Mouse (Mus musculus) lung, embryonic 15.5 days (tissue): Measurements from ENCODE around the gene Traf2. TPM values are rescaled to one million over a fixed set of nuclear protein-coding genes. Genes with fewer than 3 reads are reported as not detected.
"Not testable (repeated sequence)": the region's sequence is repeated elsewhere in the genome, so short reads cannot be mapped to it uniquely, and the experiment has no call there.

Source experiments
- ATAC-seq: fragments of 200-750 bp; cut with Nextera tagmentation; 2 replicates; pipeline ENCODE4 v1.8.0; 2017; ENCODE audit warnings: moderate number of reproducible peaks, borderline replicate concordance; ENCODE audit not compliant: low FRiP score, low TSS enrichment; ENCODE audit errors: extremely low read depth
- H3K27ac ChIP-seq: fragments of 300-500 bp; sonication (generic); 2 replicates; pipeline ENCODE4 v1.5.1; 2015; ENCODE audit warnings: moderate library complexity, mild to moderate bottlenecking, inconsistent platforms
- H3K27me3 ChIP-seq: fragments of 300-500 bp; sonication (generic); 2 replicates; pipeline ENCODE4 v1.6.1; 2015; ENCODE audit warnings: inconsistent platforms
- H3K36me3 ChIP-seq: fragments of 300-500 bp; sonication (generic); 2 replicates; pipeline ENCODE4 v1.6.1; 2015; ENCODE audit warnings: inconsistent platforms
- H3K4me1 ChIP-seq: fragments of 300-500 bp; sonication (generic); 2 replicates; pipeline ENCODE4 v1.6.1; 2015; ENCODE audit warnings: inconsistent platforms
- H3K4me2 ChIP-seq: fragments of 300-500 bp; sonication (generic); 2 replicates; pipeline ENCODE4 v1.6.1; 2015; ENCODE audit warnings: inconsistent platforms, mild to moderate bottlenecking, moderate library complexity
- H3K4me3 ChIP-seq: fragments of 300-500 bp; sonication (generic); 2 replicates; pipeline ENCODE4 v1.5.1; 2015; ENCODE audit warnings: mild to moderate bottlenecking, inconsistent platforms
- H3K9ac ChIP-seq: fragments of 300-500 bp; sonication (generic); 2 replicates; pipeline ENCODE4 v1.6.1; 2015; ENCODE audit warnings: inconsistent platforms
- H3K9me3 ChIP-seq: fragments of 300-500 bp; sonication (generic); 2 replicates; pipeline ENCODE4 v1.6.1; 2016; ENCODE audit warnings: inconsistent platforms
- WGBS: fragments of 180-500 bp; shearing (Covaris S2); methylation state at CpG from one replicate; pipeline ENCODE4 v1.1.7; 2015; 5-methylcytosine and 5-hydroxymethylcytosine counted together
- polyA plus RNA-seq: library from polyadenylated mRNA; unstranded; fragments of >200 nt; fragmentation: Nextera tagmentation; extraction: Ambion mirVana; gene quantifications from 2 replicates; pipeline ENCODE4 v1.2.1, GENCODE M21; 2015

The Traf2 gene
- polyA plus RNA-seq, 1 experiment from 2014 or later: 41.3 TPM

DNA sequence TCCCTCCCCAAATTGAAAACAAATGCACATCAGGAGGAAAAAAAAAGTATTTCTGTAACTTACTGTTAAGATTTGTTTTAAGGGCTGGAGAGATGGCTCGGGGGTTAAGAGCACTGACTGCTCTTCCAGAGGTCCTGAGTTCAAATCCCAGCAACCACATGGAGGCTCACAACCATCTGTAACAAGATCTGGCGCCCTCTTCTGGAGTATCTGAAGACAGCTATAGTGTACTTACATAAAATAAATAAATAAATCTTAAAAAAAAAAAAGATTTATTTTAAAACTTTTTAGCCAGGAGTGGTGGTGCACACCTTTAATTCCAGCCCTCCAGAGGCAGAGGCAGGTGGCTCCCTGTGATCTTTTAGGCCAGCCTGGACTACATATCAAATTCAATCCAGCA, 8.7 kb upstream of the Traf2 start:
- 53% methylated on average over 2 of the region's 2 CpGs for WGBS
- H3K27me3 ChIP-seq, ATAC-seq, H3K9ac ChIP-seq, H3K9me3 ChIP-seq, H3K4me2 ChIP-seq, H3K36me3 ChIP-seq, H3K27ac ChIP-seq, H3K4me3 ChIP-seq: not testable (repeated sequence)
- H3K4me1 ChIP-seq: peaks cover 21% of the 10 kb centered on the region

DNA sequence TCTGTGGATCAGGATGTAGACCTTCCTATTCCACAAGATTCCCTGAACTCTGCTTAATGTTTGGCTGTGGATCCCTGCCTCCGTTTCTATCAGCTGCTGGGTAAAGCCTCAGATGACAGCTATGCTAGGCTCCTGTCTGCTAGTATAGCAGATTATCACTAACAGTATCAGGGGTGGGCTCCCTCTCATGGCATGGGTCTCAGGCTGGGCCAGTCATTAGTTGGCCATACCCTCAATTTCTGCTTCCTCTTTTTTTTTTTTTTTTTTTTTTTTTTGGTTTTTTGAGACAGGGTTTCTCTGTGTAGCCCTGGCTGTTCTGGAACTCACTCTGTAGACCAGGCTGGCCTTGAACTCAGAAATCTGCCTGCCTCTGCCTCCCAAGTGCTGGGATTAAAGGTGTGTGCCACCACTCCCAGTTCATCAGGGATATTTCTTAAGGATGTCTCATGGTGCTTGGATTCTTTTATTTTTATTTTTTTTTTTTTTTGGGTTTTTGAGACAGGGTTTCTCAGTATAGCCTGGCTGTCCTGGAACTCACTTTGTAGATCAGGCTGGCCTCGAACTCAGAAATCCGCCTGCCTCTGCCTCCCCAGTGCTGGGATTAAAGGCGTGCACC, 6.5 kb upstream of the Traf2 start:
- not testable (repeated sequence) for H3K9ac ChIP-seq, H3K4me3 ChIP-seq, H3K4me2 ChIP-seq, H3K9me3 ChIP-seq, H3K27ac ChIP-seq, H3K27me3 ChIP-seq, ATAC-seq, H3K36me3 ChIP-seq
- WGBS: 87% methylated on average over 4 of the region's 4 CpGs
- peaks cover 10% of the 10 kb centered on the region for H3K4me1 ChIP-seq

- H3K9ac ChIP-seq: no peak overlapping the region
- H3K4me1 ChIP-seq: peaks cover 4% of the 10 kb centered on the region; the same call in 1 of the 2 replicates
- H3K36me3 ChIP-seq: no peaks in the 10 kb centered on the region
- H3K4me2 ChIP-seq: no peak overlapping the region
- H3K27me3 ChIP-seq: no peaks in the 10 kb centered on the region
- ATAC-seq: no peak
- H3K27ac ChIP-seq: no peak overlapping the region
- 30% methylated on average over 5 of the region's 5 CpGs for WGBS
- H3K9me3 ChIP-seq: no peaks in the 10 kb centered on the region
- H3K4me3 ChIP-seq: no peak overlapping the region
Measured at GRCm38 (mm10) chr2:25551186-25551585, 4.4 kb upstream of the Traf2 start.

DNA sequence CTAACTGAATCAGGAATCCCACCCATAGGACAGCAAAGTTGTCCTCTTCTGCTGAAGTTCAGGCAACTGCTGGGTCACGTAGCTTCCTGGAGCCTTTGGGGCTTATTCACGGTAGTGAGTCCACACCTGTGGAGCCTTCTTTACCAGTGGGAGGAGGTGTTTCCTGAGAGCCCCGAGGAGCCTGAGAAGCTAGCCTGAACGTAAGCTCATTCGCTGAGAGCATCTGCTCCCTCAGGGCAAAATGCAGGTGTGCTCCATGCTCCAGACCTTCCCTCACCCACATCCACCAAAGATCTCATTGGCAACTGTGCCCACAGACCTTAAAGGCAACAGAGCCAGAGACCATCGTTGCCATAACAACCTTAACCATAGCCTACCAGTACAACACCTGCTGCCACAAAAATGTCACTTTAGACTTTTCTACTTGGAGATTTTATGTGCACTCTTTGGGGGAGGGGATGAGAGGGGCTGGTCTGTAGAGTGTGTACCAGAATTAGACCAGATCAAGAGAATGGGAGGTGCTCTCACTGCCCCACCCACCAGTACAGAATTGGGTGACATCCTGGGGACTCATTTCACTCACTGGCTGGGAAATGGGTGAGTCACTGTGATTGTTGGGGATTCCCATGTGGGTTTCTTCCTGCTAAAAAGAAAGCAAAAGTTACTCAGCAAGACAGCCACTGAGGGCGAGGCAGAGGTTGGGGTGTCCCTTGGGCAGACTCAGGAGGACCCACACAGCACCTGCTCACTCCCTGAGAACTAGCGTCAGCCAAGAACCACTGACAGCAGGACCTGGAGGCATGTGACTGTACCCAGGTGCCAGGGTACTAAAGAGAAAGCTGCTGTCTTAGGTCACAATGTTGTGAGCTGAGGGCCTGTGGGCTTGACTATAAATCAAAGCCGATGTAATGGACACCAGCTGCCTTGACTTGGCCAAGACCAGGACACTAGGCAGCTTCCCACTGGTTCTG, 2.6 kb upstream of the Traf2 start:
- peaks cover 16% of the 10 kb centered on the region for H3K4me1 ChIP-seq
- WGBS: 64% methylated on average over 9 of the region's 9 CpGs
- H3K9ac ChIP-seq: no peak overlapping the region
- H3K27me3 ChIP-seq: no peaks in the 10 kb centered on the region
- H3K4me3 ChIP-seq: no peak overlapping the region
- H3K27ac ChIP-seq: no peak overlapping the region
- H3K4me2 ChIP-seq: no peak overlapping the region
- H3K36me3 ChIP-seq: no peaks in the 10 kb centered on the region
- ATAC-seq: no peak
- H3K9me3 ChIP-seq: no peaks in the 10 kb centered on the region

GRCm38 (mm10) chr2:25545996-25546810, 537 bp downstream of the Traf2 start:
- Histone ChIP-seq H3K4me3 (peak overlapping the region; percentile 69), H3K36me3 (no peaks in the 10 kb centered on the region), H3K4me2 (peak overlapping the region; percentile 61), H3K9ac (peak overlapping the region; percentile 65), H3K27me3 (no peaks in the 10 kb centered on the region), H3K27ac (peak overlapping the region; percentile 83), H3K9me3 (no peaks in the 10 kb centered on the region), H3K4me1 (peaks cover 16% of the 10 kb centered on the region)
- 5% methylated on average over 38 of the region's 43 CpGs for WGBS
- peak; percentile 82 for ATAC-seq

DNA sequence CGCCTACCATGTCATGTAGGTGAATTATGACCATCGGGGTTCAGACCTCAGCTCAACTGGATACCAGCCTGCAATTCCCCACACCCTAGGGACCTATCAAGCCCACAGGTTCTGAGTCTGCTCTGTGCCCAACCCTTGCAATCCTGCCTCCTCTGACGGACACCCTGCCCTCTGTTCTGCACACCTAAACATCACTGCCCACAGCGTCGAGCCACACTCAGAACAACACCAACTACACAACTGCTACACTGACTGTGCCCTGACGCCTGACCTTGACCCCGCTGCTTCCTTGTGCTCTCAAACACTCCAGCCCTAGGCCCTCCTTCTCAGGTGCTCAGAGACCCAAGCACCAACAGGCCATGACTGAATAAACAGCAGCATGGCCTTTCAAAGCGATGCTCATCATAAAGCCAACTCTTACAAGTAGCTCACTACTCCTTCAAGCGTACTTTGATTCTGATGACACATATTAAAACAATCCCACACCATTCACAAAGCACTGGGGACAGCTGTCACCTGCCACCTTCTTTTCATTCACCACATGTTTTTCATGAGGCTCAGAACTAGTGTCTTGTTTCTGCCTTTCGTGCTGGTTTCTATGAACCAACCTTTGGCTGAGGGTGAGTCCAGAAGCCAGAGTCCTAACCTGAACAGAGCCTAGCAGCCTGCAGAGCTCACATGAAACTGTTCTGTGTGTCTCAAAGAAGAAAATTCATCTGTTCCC, 4.9 kb downstream of the Traf2 start:
- H3K4me1 ChIP-seq: peaks cover 11% of the 10 kb centered on the region
- no peak overlapping the region for H3K4me2 ChIP-seq
- no peak overlapping the region for H3K27ac ChIP-seq

DNA sequence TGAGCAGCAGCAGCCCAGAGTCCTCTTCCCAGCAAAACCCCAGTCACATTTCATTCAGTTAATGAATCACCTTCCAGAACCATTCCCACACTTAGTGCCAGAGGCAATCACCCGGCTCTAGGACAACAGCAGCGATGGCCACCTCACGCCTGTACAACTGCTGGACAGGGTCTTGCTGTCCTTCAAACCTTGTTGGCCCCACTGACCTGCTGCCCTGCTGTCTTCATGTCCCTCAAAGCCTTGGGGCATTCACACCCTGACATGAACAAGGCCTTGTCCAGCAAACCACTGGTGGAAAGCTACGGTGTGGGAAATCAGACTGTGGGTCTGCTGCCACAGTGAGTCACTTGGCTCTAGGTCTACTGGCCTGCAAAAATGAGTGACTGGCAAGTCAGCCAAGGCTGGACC, 6.2 kb downstream of the Traf2 start:
- Histone ChIP-seq H3K4me1 (peaks cover 5% of the 10 kb centered on the region; the same call in 1 of the 2 replicates), H3K9me3 (no peaks in the 10 kb centered on the region), H3K4me3 (no peak overlapping the region), H3K27me3 (no peaks in the 10 kb centered on the region), H3K27ac (no peak overlapping the region), H3K36me3 (peaks cover 27% of the 10 kb centered on the region), H3K9ac (no peak overlapping the region), H3K4me2 (no peak overlapping the region)
- 93% methylated on average over 4 of the region's 4 CpGs for WGBS
- ATAC-seq: no peak

More for the DNA sequence above, 4.9 kb downstream of the Traf2 start:
- H3K9me3 ChIP-seq: no peaks in the 10 kb centered on the region
- no peak overlapping the region for H3K9ac ChIP-seq
- 64% methylated on average over 10 of the region's 10 CpGs for WGBS
- ATAC-seq: no peak
- H3K36me3 ChIP-seq: peaks cover 16% of the 10 kb centered on the region
- no peaks in the 10 kb centered on the region for H3K27me3 ChIP-seq
- H3K4me3 ChIP-seq: no peak overlapping the region

DNA sequence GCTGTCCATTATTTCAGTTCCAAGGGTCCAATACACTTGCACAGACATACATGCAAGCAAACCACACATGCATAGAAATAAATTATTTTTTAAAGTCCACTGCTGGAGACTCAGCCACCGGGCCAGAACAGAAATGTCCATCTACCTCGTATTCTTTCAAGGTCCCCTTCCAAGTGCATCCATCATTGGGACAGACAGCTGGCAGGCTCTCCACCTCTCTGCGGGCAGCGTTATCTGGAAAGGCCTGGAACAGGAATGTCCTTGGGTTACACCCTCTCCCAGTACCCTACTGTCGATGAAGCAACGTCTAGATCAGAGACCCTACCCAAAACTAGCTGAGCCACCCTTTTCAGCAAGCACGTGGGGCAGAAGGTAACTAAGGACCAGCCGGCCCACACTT, 10.2 kb downstream of the Traf2 start:
- Histone ChIP-seq H3K27me3 (no peaks in the 10 kb centered on the region), H3K27ac (no peak overlapping the region), H3K9me3 (no peaks in the 10 kb centered on the region), H3K9ac (no peak overlapping the region), H3K36me3 (peaks cover 54% of the 10 kb centered on the region), H3K4me2 (no peak overlapping the region), H3K4me1 (no peaks in the 10 kb centered on the region), H3K4me3 (no peak overlapping the region)
- ATAC-seq: no peak
- WGBS: 65% methylated on average over 8 of the region's 8 CpGs

GRCm38 (mm10) chr2:25534866-25535182, 11.9 kb downstream of the Traf2 start:
- WGBS: 88% methylated on average over 2 of the region's 2 CpGs
- H3K27ac ChIP-seq: no peak overlapping the region

GRCm38 (mm10) chr2:25534178-25534865, 12.4 kb downstream of the Traf2 start:
- no peak for ATAC-seq
- Histone ChIP-seq H3K4me1 (no peaks in the 10 kb centered on the region), H3K4me3 (no peak overlapping the region), H3K9ac (no peak overlapping the region), H3K36me3 (peaks cover 70% of the 10 kb centered on the region), H3K27ac (no peak overlapping the region), H3K9me3 (no peaks in the 10 kb centered on the region), H3K4me2 (no peak overlapping the region), H3K27me3 (no peaks in the 10 kb centered on the region)
- WGBS: 89% methylated on average over 3 of the region's 3 CpGs

More at GRCm38 (mm10) chr2:25534866-25535182, 11.9 kb downstream of the Traf2 start:
- Histone ChIP-seq H3K4me3 (no peak overlapping the region), H3K9me3 (no peaks in the 10 kb centered on the region), H3K36me3 (peaks cover 65% of the 10 kb centered on the region), H3K9ac (no peak overlapping the region), H3K4me2 (no peak overlapping the region), H3K4me1 (no peaks in the 10 kb centered on the region), H3K27me3 (no peaks in the 10 kb centered on the region)
- ATAC-seq: no peak

DNA sequence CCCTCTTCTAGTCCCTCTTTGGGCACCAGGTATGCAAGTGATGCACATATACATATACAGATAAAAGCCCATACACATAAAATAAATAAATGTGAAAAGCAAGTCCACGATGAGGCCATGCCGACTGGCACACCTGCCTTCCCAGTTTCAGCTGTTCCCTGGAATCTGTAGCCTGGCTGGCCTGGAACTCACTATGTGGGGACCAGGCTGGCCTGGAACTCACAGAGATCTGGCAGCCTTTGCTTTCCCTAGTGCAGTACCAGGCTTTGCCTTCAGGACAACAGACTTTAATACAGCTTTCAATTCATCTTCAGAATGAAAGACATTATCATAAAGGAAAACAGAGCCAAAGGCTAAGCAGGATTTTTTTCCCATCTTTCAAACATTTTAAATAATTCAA, 13.0 kb downstream of the Traf2 start:
- no peak overlapping the region for H3K4me3 ChIP-seq
- WGBS: 90% methylated on average over 2 of the region's 2 CpGs
- no peaks in the 10 kb centered on the region for H3K9me3 ChIP-seq
- peaks cover 75% of the 10 kb centered on the region for H3K36me3 ChIP-seq
- no peaks in the 10 kb centered on the region for H3K4me1 ChIP-seq
- no peak overlapping the region for H3K4me2 ChIP-seq
- no peaks in the 10 kb centered on the region for H3K27me3 ChIP-seq
- ATAC-seq: no peak
- no peak overlapping the region for H3K27ac ChIP-seq
- no peak overlapping the region for H3K9ac ChIP-seq
